Mouse (Mus musculus): ENCODE data around the gene Acadl.

DNA sequence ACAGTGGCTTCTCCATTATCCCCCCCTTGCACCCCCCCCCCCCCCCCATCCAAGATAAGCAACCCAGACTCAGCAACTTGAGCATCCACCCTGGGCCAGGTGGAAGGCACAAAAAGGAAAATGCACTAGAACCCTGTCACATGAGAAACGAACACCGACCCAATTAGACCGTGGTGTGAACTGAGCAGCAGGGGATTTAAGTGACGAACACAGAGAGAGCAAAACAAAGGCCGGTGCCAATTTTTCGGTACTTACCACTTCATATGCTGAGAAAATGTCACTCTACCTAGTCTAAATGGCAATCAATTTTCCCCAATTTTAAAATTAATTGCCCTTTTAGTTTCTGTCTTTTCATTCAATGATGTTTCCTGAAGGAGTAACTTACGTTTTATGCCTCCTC, 35.2 kb upstream of the Acadl start:
- no peak for TF ChIP-seq CTCF (IDR thresholded peaks at IDR 0.05; ENCODE audit: borderline replicate concordance, extremely low read depth, insufficient read depth, insufficient read length)
- TF ChIP-seq POLR2A (IDR thresholded peaks at IDR 0.05; ENCODE audit: borderline replicate concordance, extremely low read depth, insufficient read depth, insufficient read length, poor library complexity, severe bottlenecking): no peak

Data from brain, embryonic 14.5 days (tissue).